Comparison of ENCODE assay signal across 18 mouse cellular contexts in genomic region chrX:161689336-161689735, GRCm38 (mm10). TPM values are rescaled to one million over a fixed set of nuclear protein-coding genes. Genes with fewer than 3 reads are reported as not detected.
DNase-seq lines count a peak whose midpoint lies in the region; ATAC-seq and TF ChIP-seq lines count a peak whose summit lies in the region.
"Had no signal": no experiment of that assay in that cellular context is flagged by ENCODE, and none has a peak within 500 bp of the region (broad histone marks: within the 10 kb centered on the region; RNA-seq: fewer than 3 reads in every experiment).

No protein-coding gene starts in this region.

- no peak overlapping the region for H3K9ac ChIP-seq in embryonic facial prominence, embryonic 14.5 days (ENCODE audit: low read depth, low read length)
- H3K9ac ChIP-seq in midbrain, postnatal 0 days (replicated peaks; ENCODE audit: low read length, poor library complexity, severe bottlenecking): no peak overlapping the region
- H3K9ac ChIP-seq in heart, embryonic 16.5 days (ENCODE audit: low read length): no peak overlapping the region
- no peak overlapping the region for H3K9ac ChIP-seq in intestine, postnatal 0 days (ENCODE audit: low read depth, low read length)
- H3K9ac ChIP-seq in kidney, embryonic 15.5 days: no peak overlapping the region
- H3K9ac ChIP-seq: stomach, embryonic 15.5 days had no signal

- no peak for ATAC-seq in embryonic facial prominence, embryonic 14.5 days (ENCODE audit: low read depth)
- ATAC-seq in midbrain, postnatal 0 days (ENCODE audit: low FRiP score): no peak
- peak; percentile 37 for ATAC-seq in heart, embryonic 16.5 days (replicated peaks; ENCODE audit: extremely low read depth, insufficient read depth, low FRiP score)
- no peak for ATAC-seq in intestine, postnatal 0 days
- no peak for ATAC-seq in kidney, embryonic 15.5 days (replicated peaks; ENCODE audit: low FRiP score)
- ATAC-seq: forebrain, embryonic 14.5 days; hindbrain, postnatal 0 days had no signal

- H3K4me2 ChIP-seq in embryonic facial prominence, embryonic 14.5 days (ENCODE audit: low read depth, low read length): no peak overlapping the region
- H3K4me2 ChIP-seq in midbrain, postnatal 0 days (ENCODE audit: low read depth, low read length, poor library complexity, severe bottlenecking): no peak overlapping the region
- no peak overlapping the region for H3K4me2 ChIP-seq in heart, embryonic 16.5 days (ENCODE audit: low read depth, low read length)
- H3K4me2 ChIP-seq in intestine, postnatal 0 days (replicated peaks; ENCODE audit: low read depth): no peak overlapping the region
- H3K4me2 ChIP-seq in kidney, embryonic 15.5 days: no peak overlapping the region
- H3K4me2 ChIP-seq: stomach, embryonic 15.5 days had no signal

- H3K4me1 ChIP-seq in embryonic facial prominence, embryonic 14.5 days (ENCODE audit: control insufficient read depth, insufficient read depth, low read length): no peaks in the 10 kb centered on the region
- H3K4me1 ChIP-seq in embryonic facial prominence, embryonic 10.5 days: no peaks in the 10 kb centered on the region
- H3K4me1 ChIP-seq in midbrain, postnatal 0 days (ENCODE audit: insufficient read depth, low read length): no peaks in the 10 kb centered on the region
- no peaks in the 10 kb centered on the region for H3K4me1 ChIP-seq in midbrain, embryonic 10.5 days
- H3K4me1 ChIP-seq in heart, embryonic 16.5 days (ENCODE audit: control insufficient read depth, insufficient read depth, low read length): no peaks in the 10 kb centered on the region
- H3K4me1 ChIP-seq in intestine, postnatal 0 days (replicated peaks; ENCODE audit: control insufficient read depth, insufficient read depth, low read length): no peaks in the 10 kb centered on the region
- no peaks in the 10 kb centered on the region for H3K4me1 ChIP-seq in kidney, embryonic 15.5 days
- H3K4me1 ChIP-seq: stomach, embryonic 15.5 days had no signal

- peaks cover 22% of the 10 kb centered on the region; the same call in 1 of the 2 replicates for H3K27me3 ChIP-seq in embryonic facial prominence, embryonic 14.5 days (replicated peaks; ENCODE audit: control insufficient read depth, insufficient read depth, low read length)
- peaks cover 88% of the 10 kb centered on the region for H3K27me3 ChIP-seq in embryonic facial prominence, embryonic 10.5 days (replicated peaks; ENCODE audit: low read depth, poor library complexity, severe bottlenecking)
- H3K27me3 ChIP-seq in midbrain, postnatal 0 days (ENCODE audit: insufficient read depth, low read length): peaks cover 3% of the 10 kb centered on the region; the same call in 1 of the 2 replicates
- H3K27me3 ChIP-seq in midbrain, embryonic 10.5 days (ENCODE audit: low read depth, poor library complexity, severe bottlenecking): peaks cover 97% of the 10 kb centered on the region
- H3K27me3 ChIP-seq in heart, embryonic 16.5 days (ENCODE audit: control insufficient read depth, insufficient read depth, low read length): no peaks in the 10 kb centered on the region
- H3K27me3 ChIP-seq in intestine, postnatal 0 days (replicated peaks; ENCODE audit: control insufficient read depth, insufficient read depth, low read length): no peaks in the 10 kb centered on the region
- peaks cover 51% of the 10 kb centered on the region for H3K27me3 ChIP-seq in kidney, embryonic 15.5 days
- H3K27me3 ChIP-seq: stomach, embryonic 15.5 days had no signal

- H3K36me3 ChIP-seq in embryonic facial prominence, embryonic 14.5 days (ENCODE audit: control insufficient read depth, insufficient read depth, low read length): no peaks in the 10 kb centered on the region
- no peaks in the 10 kb centered on the region for H3K36me3 ChIP-seq in embryonic facial prominence, embryonic 10.5 days (replicated peaks)
- H3K36me3 ChIP-seq in midbrain, postnatal 0 days (ENCODE audit: insufficient read depth, low read length): no peaks in the 10 kb centered on the region
- H3K36me3 ChIP-seq in midbrain, embryonic 10.5 days: no peaks in the 10 kb centered on the region
- no peaks in the 10 kb centered on the region for H3K36me3 ChIP-seq in heart, embryonic 16.5 days (ENCODE audit: control insufficient read depth, insufficient read depth)
- H3K36me3 ChIP-seq in intestine, postnatal 0 days (ENCODE audit: control insufficient read depth, insufficient read depth): no peaks in the 10 kb centered on the region
- H3K36me3 ChIP-seq in kidney, embryonic 15.5 days: no peaks in the 10 kb centered on the region
- H3K36me3 ChIP-seq: stomach, embryonic 15.5 days had no signal

- no peaks in the 10 kb centered on the region for H3K9me3 ChIP-seq in embryonic facial prominence, embryonic 14.5 days (ENCODE audit: control insufficient read depth, low read length)
- no peaks in the 10 kb centered on the region for H3K9me3 ChIP-seq in embryonic facial prominence, embryonic 10.5 days
- no peaks in the 10 kb centered on the region for H3K9me3 ChIP-seq in midbrain, postnatal 0 days (ENCODE audit: low read length)
- no peaks in the 10 kb centered on the region for H3K9me3 ChIP-seq in midbrain, embryonic 10.5 days (replicated peaks)
- H3K9me3 ChIP-seq in heart, embryonic 16.5 days (replicated peaks; ENCODE audit: control insufficient read depth, low read length): no peaks in the 10 kb centered on the region
- no peaks in the 10 kb centered on the region for H3K9me3 ChIP-seq in intestine, postnatal 0 days (ENCODE audit: control insufficient read depth)
- H3K9me3 ChIP-seq in kidney, embryonic 15.5 days (replicated peaks): no peaks in the 10 kb centered on the region
- H3K9me3 ChIP-seq: stomach, embryonic 15.5 days had no signal

- no peak for TF ChIP-seq CTCF in midbrain, postnatal 0 days (IDR thresholded peaks at IDR 0.05)
- no peak for TF ChIP-seq CTCF in intestine, postnatal 0 days (IDR thresholded peaks at IDR 0.05; ENCODE audit: low read depth)

- 59% methylated on average over 3 of the region's 3 CpGs for WGBS in embryonic facial prominence, embryonic 14.5 days
- 64% methylated on average over 3 of the region's 3 CpGs for WGBS in embryonic facial prominence, embryonic 10.5 days
- 58% methylated on average over 3 of the region's 3 CpGs for WGBS in midbrain, postnatal 0 days
- WGBS in midbrain, embryonic 10.5 days: 65% methylated on average over 3 of the region's 3 CpGs
- 36% methylated on average over 3 of the region's 3 CpGs for WGBS in heart, embryonic 16.5 days
- 65% methylated on average over 3 of the region's 3 CpGs for whole genome bisulfite sequencing in intestine, postnatal 0 days
- 56% methylated on average over 3 of the region's 3 CpGs for WGBS in kidney, embryonic 15.5 days

- no peak overlapping the region for H3K4me3 ChIP-seq in embryonic facial prominence, embryonic 14.5 days (ENCODE audit: low read depth, low read length)
- H3K4me3 ChIP-seq in embryonic facial prominence, embryonic 10.5 days: no peak overlapping the region
- H3K4me3 ChIP-seq in midbrain, postnatal 0 days (ENCODE audit: low read depth, low read length): no peak overlapping the region
- H3K4me3 ChIP-seq in midbrain, embryonic 10.5 days: no peak overlapping the region
- H3K4me3 ChIP-seq in heart, embryonic 16.5 days (ENCODE audit: low read length): no peak overlapping the region
- no peak overlapping the region for H3K4me3 ChIP-seq in intestine, postnatal 0 days (ENCODE audit: low read depth, low read length)
- no peak overlapping the region for H3K4me3 ChIP-seq in kidney, embryonic 15.5 days (replicated peaks)
- H3K4me3 ChIP-seq: erythroblast, embryonic 14.5 days; stomach, embryonic 15.5 days had no signal

- peak; percentile 2 for DNase-seq in embryonic facial prominence, embryonic 14.5 days (ENCODE audit: low spot score)
- DNase-seq in embryonic facial prominence, embryonic 10.5 days (ENCODE audit: low spot score): no peak
- DNase-seq in midbrain, postnatal 0 days (ENCODE audit: low spot score): peak; percentile 0
- no peak for DNase-seq in midbrain, embryonic 10.5 days (ENCODE audit: low spot score)
- DNase-seq: cerebellum, adult 18-20 months; kidney, adult 8-10 months; kidney, postnatal 36 days; layer of hippocampus, adult 9-11 months; lung, adult 18-20 months had no signal

- no peak overlapping the region for H3K27ac ChIP-seq in embryonic facial prominence, embryonic 14.5 days (replicated peaks; ENCODE audit: low read depth, low read length)
- H3K27ac ChIP-seq in embryonic facial prominence, embryonic 10.5 days (replicated peaks): no peak overlapping the region
- H3K27ac ChIP-seq in midbrain, postnatal 0 days (ENCODE audit: low read depth, low read length): no peak overlapping the region
- H3K27ac ChIP-seq in midbrain, embryonic 10.5 days (replicated peaks): no peak overlapping the region
- no peak overlapping the region for H3K27ac ChIP-seq in heart, embryonic 16.5 days (ENCODE audit: low read length)
- H3K27ac ChIP-seq in intestine, postnatal 0 days (ENCODE audit: low read depth, low read length): no peak overlapping the region
- no peak overlapping the region for H3K27ac ChIP-seq in kidney, embryonic 15.5 days
- H3K27ac ChIP-seq: hindbrain, postnatal 0 days; stomach, embryonic 15.5 days had no signal

RNA-seq across cellular contexts. Expression of gene Rai2, which starts 27.5 kb away (rescaled TPM):
- 9.5 and 12.1 TPM in 2 replicates for polyA plus RNA-seq in embryonic facial prominence, embryonic 14.5 days (2014; fragmentation: Nextera tagmentation; extraction: Ambion mirVana)
- 1.6 and 2.3 TPM in 2 replicates for polyA plus RNA-seq in embryonic facial prominence, embryonic 10.5 days (2016; fragmentation: Nextera tagmentation; extraction: Ambion mirVana)
- 6.6 and 8.8 TPM in 2 replicates for total RNA-seq in midbrain, postnatal 0 days (2014; rRNA removed)
- 7.8 and 9.5 TPM in 2 replicates for polyA plus RNA-seq in midbrain, postnatal 0 days (2015; fragmentation: Nextera tagmentation; extraction: Ambion mirVana)
- polyA plus RNA-seq in midbrain, embryonic 10.5 days (2016; fragmentation: Nextera tagmentation; extraction: Ambion mirVana): 1.9 and 3.3 TPM in 2 replicates
- 2.5 TPM in 2 replicates for polyA plus RNA-seq in heart, embryonic 16.5 days (2015; fragmentation: Nextera tagmentation; extraction: Ambion mirVana)
- 4.4 and 5.0 TPM in 2 replicates for polyA plus RNA-seq in intestine, postnatal 0 days (2015; fragmentation: Nextera tagmentation; extraction: Ambion mirVana)
- polyA plus RNA-seq in kidney, embryonic 15.5 days (2015; fragmentation: Nextera tagmentation; extraction: Ambion mirVana): 6.2 and 6.4 TPM in 2 replicates
- total RNA-seq: ES-E14; megakaryocyte-erythroid progenitor cell, adult 5-6 weeks had no signal
- polyA plus RNA-seq: erythroblast, embryonic 14.5 days had no signal

Comparison
In these comparisons a context has a peak if more than half of its experiments do, and no peak if none do; other contexts are left out.
1. DNase-seq: peak in embryonic facial prominence, embryonic 14.5 days (single experiment) and midbrain, postnatal 0 days (single experiment); none in embryonic facial prominence, embryonic 10.5 days (single experiment) and midbrain, embryonic 10.5 days (single experiment).